Mouse (Mus musculus) intestine, embryonic 14.5 days (tissue): ENCODE measurements around the gene Nrg3. TPM values are rescaled to one million over a fixed set of nuclear protein-coding genes. Genes with fewer than 3 reads are reported as not detected.

ENCODE experiments used
- ATAC-seq: fragments of 200-750 bp; cut with Nextera tagmentation; replicated peaks from 2 replicates; pipeline ENCODE4 v1.8.0; 2017; ENCODE audit warnings: low read depth, moderate number of reproducible peaks, moderate TSS enrichment, moderate library complexity; ENCODE audit not compliant: low FRiP score, low TSS enrichment
- DNase-seq: peaks from one replicate; pipeline ENCODE4 v3.0.0-alpha.2; 2018; ENCODE audit warnings: low spot score
- H3K27ac ChIP-seq: fragments of 300-500 bp; sonication (generic); 2 replicates; pipeline ENCODE4 v1.5.1; 2014; ENCODE audit warnings: low read depth, mild to moderate bottlenecking, control low read depth
- H3K27me3 ChIP-seq: fragments of 300-500 bp; sonication (generic); replicated peaks from 2 replicates; pipeline ENCODE4 v1.6.1; 2014; ENCODE audit warnings: low read length, control low read depth; ENCODE audit not compliant: control insufficient read depth, insufficient read depth
- H3K36me3 ChIP-seq: fragments of 300-500 bp; sonication (generic); 2 replicates; pipeline ENCODE4 v1.6.1; 2014; ENCODE audit warnings: low read length, control low read depth; ENCODE audit not compliant: control insufficient read depth, insufficient read depth
- H3K4me1 ChIP-seq: fragments of 300-500 bp; sonication (generic); replicated peaks from 2 replicates; pipeline ENCODE4 v1.6.1; 2014; ENCODE audit warnings: low read length, control low read depth, mixed read lengths; ENCODE audit not compliant: control insufficient read depth, insufficient read depth
- H3K4me2 ChIP-seq: fragments of 300-500 bp; sonication (generic); 2 replicates; pipeline ENCODE4 v1.6.1; 2014; ENCODE audit warnings: low read length
- H3K4me3 ChIP-seq: fragments of 300-500 bp; sonication (generic); 2 replicates; pipeline ENCODE4 v1.5.1; 2014; ENCODE audit warnings: low read depth, low read length, control low read depth, mixed read lengths
- H3K9ac ChIP-seq: fragments of 300-500 bp; sonication (generic); 2 replicates; pipeline ENCODE4 v1.6.1; 2014; ENCODE audit warnings: mild to moderate bottlenecking, low read length
- H3K9me3 ChIP-seq: fragments of 300-500 bp; sonication (generic); 2 replicates; pipeline ENCODE4 v1.6.1; 2016; ENCODE audit warnings: low read length, control low read depth; ENCODE audit not compliant: control insufficient read depth
- WGBS: fragments of 180-500 bp; shearing (Covaris S2); extraction: QIAGEN DNeasy Blood & Tissue Kit; methylation state at CpG from one replicate; pipeline ENCODE4 v1.1.7; 2014; 5-methylcytosine and 5-hydroxymethylcytosine counted together
- polyA plus RNA-seq: library from polyadenylated mRNA; unstranded; fragments of >200 nt; fragmentation: Nextera tagmentation; extraction: Ambion mirVana; gene quantifications from 2 replicates; pipeline ENCODE4 v1.2.1, GENCODE M21; 2014

Nrg3 gene
- polyA plus RNA-seq, 1 experiment from 2014 or later, result 0.88 TPM

DNA sequence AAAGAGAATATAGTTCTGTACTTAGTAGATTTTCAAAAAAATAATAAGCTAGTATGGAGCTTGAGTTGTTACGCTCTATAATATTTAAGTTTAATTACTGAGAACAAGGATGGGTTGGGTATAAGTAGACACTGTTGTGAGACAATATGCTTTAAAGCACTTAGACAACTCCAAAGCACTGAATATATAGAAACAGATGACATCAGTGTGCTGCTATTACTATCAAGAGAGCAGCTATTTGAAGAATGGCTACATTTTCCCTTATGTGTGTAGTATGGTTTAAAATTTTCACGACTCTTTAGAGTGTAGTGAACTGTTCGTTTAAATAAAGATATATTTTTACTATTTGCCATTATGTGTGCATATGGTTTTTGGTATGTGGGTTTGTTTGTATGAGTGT, 771.9 kb downstream of the Nrg3 start:
- 82% methylated on average over 3 of the region's 3 CpGs for WGBS
- Histone ChIP-seq H3K4me3 (no peak overlapping the region), H3K4me1 (no peaks in the 10 kb centered on the region), H3K9ac (no peak overlapping the region), H3K9me3 (no peaks in the 10 kb centered on the region), H3K4me2 (no peak overlapping the region), H3K36me3 (no peaks in the 10 kb centered on the region), H3K27me3 (no peaks in the 10 kb centered on the region), H3K27ac (no peak overlapping the region)
- ATAC-seq, result no peak
- no peak for DNase-seq

DNA sequence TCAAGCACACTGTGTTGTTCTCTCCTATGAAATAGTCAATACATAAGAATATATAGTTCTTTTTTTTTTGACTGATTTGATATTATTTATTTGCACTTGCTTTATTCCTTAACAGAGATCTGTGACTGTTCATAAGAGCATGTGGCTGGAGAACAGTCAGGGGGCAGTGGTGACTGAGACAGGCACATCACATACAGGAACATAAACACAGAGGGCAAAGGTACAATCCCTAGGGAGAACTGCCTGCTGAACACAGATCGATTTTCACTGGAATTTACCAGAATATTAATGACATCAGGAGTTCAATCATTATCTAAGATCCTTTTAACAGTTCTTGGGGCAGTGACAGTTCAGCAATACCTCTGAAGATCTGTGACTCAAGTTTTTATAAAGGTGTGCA, 812.9 kb downstream of the Nrg3 start:
- Histone ChIP-seq H3K27ac (no peak overlapping the region), H3K4me2 (no peak overlapping the region), H3K36me3 (no peaks in the 10 kb centered on the region), H3K9ac (no peak overlapping the region), H3K27me3 (no peaks in the 10 kb centered on the region), H3K9me3 (no peaks in the 10 kb centered on the region), H3K4me3 (no peak overlapping the region), H3K4me1 (no peaks in the 10 kb centered on the region)
- 36% methylated on average over 1 of the region's 1 CpGs for WGBS
- ATAC-seq, result no peak
- DNase-seq, result no peak

DNA sequence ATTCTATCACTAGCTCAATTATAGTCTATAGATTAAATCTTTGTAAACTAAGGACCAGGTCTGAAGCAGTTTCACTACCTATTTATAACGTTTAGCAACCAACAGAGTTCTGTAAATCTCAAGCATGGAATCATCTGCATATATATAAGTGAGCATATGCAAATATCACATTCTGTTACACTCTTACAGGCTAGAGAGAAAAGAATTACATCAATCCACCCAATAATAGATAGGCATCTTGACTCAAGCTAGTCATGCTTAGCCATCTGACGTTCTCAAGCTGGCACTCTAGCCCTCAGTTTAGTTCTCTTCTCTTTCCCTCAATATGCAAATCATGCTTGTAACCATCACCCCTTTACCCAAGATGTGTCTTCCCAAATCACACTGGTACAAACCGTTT, 835.8 kb downstream of the Nrg3 start:
- 80% methylated on average over 3 of the region's 3 CpGs for WGBS
- H3K27ac ChIP-seq, result no peak overlapping the region

DNA sequence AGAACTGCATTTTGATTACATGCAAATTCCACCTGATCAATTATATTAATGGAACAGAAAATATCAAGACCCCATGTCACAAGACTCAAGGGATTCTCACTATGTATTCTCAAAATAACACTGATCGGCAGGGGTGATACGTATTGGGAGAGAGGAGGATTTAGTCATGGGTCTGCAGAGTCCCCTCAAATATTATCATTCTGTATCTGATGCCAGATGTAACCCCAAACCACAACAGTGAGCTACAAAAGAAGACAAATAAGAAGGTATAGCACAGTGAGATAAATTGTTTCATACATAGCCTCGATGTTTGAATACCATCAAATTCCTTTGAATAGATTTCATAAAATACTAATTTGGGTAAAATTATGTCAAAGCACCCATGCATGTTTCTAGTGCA, 842.8 kb downstream of the Nrg3 start:
- H3K4me1 ChIP-seq, result no peaks in the 10 kb centered on the region
- DNase-seq (no peak), ATAC-seq (no peak)
- H3K36me3 ChIP-seq, result no peaks in the 10 kb centered on the region
- 90% methylated on average over 3 of the region's 3 CpGs for WGBS
- no peaks in the 10 kb centered on the region for H3K9me3 ChIP-seq
- H3K27me3 ChIP-seq, result no peaks in the 10 kb centered on the region
- no peak overlapping the region for H3K4me3 ChIP-seq
- H3K9ac ChIP-seq, result no peak overlapping the region
- H3K4me2 ChIP-seq, result no peak overlapping the region
- no peak overlapping the region for H3K27ac ChIP-seq

More for the DNA sequence above, 835.8 kb downstream of the Nrg3 start:
- DNase-seq (no peak), ATAC-seq (no peak)
- Histone ChIP-seq H3K36me3 (no peaks in the 10 kb centered on the region), H3K4me1 (no peaks in the 10 kb centered on the region), H3K27me3 (no peaks in the 10 kb centered on the region), H3K9me3 (no peaks in the 10 kb centered on the region), H3K4me3 (no peak overlapping the region), H3K9ac (no peak overlapping the region), H3K4me2 (no peak overlapping the region)

DNA sequence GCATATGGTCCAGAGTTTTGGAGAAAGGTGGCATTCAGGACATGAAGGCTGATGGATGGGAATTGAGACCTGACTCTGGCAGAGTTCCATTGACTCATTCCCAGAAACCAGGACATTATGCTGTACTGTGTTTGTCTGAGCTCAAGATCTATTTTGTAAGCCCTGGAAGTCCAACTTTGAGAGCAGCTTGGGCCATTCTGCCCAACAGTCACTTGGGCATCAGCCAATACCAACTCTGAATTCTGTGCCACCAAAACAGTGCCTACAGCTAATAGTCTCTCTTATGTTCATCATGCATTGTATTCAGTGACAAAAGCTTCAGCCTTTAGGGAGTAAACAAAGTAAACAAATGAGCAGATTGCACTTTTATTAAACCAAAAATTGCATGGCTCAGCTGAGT, 843.2 kb downstream of the Nrg3 start:
- DNase-seq (no peak), ATAC-seq (no peak)
- Histone ChIP-seq H3K27ac (no peak overlapping the region), H3K4me1 (no peaks in the 10 kb centered on the region), H3K9ac (no peak overlapping the region), H3K27me3 (no peaks in the 10 kb centered on the region), H3K36me3 (no peaks in the 10 kb centered on the region), H3K4me3 (no peak overlapping the region), H3K4me2 (no peak overlapping the region), H3K9me3 (no peaks in the 10 kb centered on the region)

DNA sequence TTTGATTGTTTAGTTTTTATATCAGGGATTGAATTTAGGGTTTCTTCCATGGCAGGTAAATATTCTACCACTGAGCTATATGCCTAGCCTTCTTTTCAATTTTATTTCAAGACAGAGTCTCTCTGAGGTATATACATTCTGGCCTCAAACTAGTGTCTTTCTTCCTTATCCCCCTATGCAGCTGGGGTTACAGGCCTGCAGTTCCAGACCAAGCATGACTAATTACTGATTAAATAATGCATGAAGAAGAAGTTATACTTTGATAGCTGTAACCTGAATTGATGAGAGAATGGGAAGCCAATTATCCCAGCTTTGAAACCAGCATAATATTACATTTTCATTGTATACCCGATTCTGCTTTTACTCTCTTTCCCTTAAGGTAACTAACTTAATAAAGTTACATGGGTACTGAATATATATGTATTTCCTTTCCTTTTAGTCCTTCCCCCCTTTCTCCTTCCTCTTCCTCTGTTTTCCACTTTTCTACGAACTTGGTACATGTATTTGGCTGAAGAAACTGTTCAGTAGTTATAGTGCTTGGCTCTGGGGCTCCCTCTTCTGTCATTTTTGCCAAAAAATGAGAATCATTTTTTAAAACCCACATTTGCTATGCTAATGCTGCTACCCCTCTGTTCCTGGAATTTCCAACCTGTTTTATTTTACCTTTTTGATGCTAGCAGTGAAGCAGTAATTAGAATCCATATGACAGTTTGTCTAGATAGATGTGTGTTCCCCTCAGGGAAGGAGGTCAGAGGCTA, 843.8 kb downstream of the Nrg3 start:
- no peak overlapping the region for H3K4me2 ChIP-seq
- no peak overlapping the region for H3K27ac ChIP-seq
- 72% methylated on average over 2 of the region's 2 CpGs for WGBS
- no peaks in the 10 kb centered on the region for H3K9me3 ChIP-seq
- H3K9ac ChIP-seq, result no peak overlapping the region
- DNase-seq, result no peak
- H3K4me1 ChIP-seq, result no peaks in the 10 kb centered on the region
- no peak overlapping the region for H3K4me3 ChIP-seq
- H3K36me3 ChIP-seq, result no peaks in the 10 kb centered on the region
- no peak for ATAC-seq
- no peaks in the 10 kb centered on the region for H3K27me3 ChIP-seq

DNA sequence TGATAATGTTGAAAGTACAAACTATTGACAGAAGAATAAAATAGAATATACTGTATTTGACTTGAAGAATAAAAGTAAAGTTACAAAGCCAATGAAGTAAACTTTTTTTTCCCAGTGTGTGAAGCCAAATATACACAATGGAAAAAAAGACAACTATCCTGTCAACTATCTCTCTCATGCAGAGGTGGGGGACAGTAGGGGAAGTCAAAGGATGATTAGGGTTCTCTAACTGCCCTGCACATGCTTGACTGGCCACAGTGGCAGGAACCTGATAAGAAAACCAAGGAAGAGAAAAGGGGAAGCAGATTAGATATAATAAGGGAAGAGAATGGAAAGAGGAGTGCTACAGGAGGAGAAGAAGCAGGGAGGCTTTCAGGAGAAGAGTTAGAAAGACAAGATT, 855.9 kb downstream of the Nrg3 start:
- H3K4me1 ChIP-seq, result no peaks in the 10 kb centered on the region
- no peaks in the 10 kb centered on the region for H3K9me3 ChIP-seq
- no peak overlapping the region for H3K9ac ChIP-seq
- no peak for DNase-seq
- H3K4me3 ChIP-seq, result no peak overlapping the region
- ATAC-seq, result no peak
- no peak overlapping the region for H3K4me2 ChIP-seq
- H3K27me3 ChIP-seq, result no peaks in the 10 kb centered on the region
- no peaks in the 10 kb centered on the region for H3K36me3 ChIP-seq
- H3K27ac ChIP-seq, result no peak overlapping the region

DNA sequence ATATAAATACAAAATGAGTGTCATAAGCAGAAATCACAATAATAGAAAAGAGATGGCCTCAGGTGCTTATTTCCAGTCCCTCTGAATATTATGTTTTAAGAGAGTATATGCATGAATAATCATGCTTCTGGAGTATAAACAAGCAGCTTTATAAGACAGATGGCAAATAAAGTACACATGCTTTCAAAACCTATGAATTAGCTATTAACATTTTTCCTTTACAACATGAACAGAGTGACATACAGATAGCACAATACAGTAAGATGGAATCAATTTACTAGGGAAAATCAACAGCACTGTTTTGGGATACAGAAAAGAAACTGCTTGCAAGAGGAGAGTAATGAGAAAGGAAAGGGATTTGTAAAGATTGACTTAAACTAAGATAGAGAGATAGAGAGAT, 875.2 kb downstream of the Nrg3 start:
- DNase-seq (no peak), ATAC-seq (no peak)
- no peak overlapping the region for H3K4me2 ChIP-seq
- H3K9me3 ChIP-seq, result no peaks in the 10 kb centered on the region
- no peaks in the 10 kb centered on the region for H3K36me3 ChIP-seq
- H3K27me3 ChIP-seq, result no peaks in the 10 kb centered on the region
- H3K4me3 ChIP-seq, result no peak overlapping the region
- H3K27ac ChIP-seq, result no peak overlapping the region
- no peak overlapping the region for H3K9ac ChIP-seq
- no peaks in the 10 kb centered on the region for H3K4me1 ChIP-seq

DNA sequence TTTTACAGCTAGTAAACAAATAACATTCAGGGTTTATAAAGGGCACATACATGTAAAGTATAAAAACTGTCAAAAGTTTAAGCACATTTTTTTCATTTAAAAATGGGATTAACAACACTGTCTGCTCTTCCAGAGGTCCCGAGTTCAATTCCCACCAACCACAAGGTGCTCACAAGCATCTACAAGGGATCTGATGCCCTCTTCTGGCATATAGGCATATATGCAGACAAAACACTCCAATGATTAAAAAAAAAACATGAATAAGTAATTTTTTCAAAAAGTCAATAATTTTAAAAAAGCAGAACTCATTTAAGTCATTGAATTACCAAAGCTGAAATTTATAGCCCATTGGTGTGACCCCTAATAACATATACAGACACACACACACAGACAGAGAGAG, 878.6 kb downstream of the Nrg3 start:
- DNase-seq, result no peak
- Histone ChIP-seq H3K27ac (no peak overlapping the region), H3K27me3 (no peaks in the 10 kb centered on the region), H3K9me3 (no peaks in the 10 kb centered on the region), H3K4me1 (no peaks in the 10 kb centered on the region), H3K36me3 (no peaks in the 10 kb centered on the region), H3K4me2 (no peak overlapping the region), H3K9ac (no peak overlapping the region), H3K4me3 (no peak overlapping the region)
- no peak for ATAC-seq
- WGBS, result 71% methylated on average over 1 of the region's 1 CpGs
